Mouse (Mus musculus) liver, postnatal 0 days (tissue): ENCODE results near the gene Cped1.

ENCODE experiments used
- CTCF ChIP-seq: sonication (generic); IDR thresholded peaks from 2 replicates; pipeline ENCODE4 v1.5.1; 2016; ENCODE audit warnings: antibody characterized with exemption, low read depth
- EP300 ChIP-seq: IDR thresholded peaks from 2 replicates; pipeline ENCODE4 v1.6.1; 2016; ENCODE audit warnings: antibody characterized with exemption, low read depth, mild to moderate bottlenecking

- no peak for TF ChIP-seq CTCF
- TF ChIP-seq EP300: no peak
Observed at GRCm38 (mm10) chr6:22014291-22014911, 28.7 kb downstream of the Cped1 start.
